Mouse (Mus musculus) CH12.LX (cell line): ENCODE results near the gene Zmynd8. TPM values are rescaled to one million over a fixed set of nuclear protein-coding genes. Genes with fewer than 3 reads are reported as not detected.

Source experiments
- DNase-seq: peaks from one replicate; pipeline ENCODE4 v3.0.0-alpha.2; 2013; ENCODE audit errors: extremely low read depth
- H3K27ac ChIP-seq: 2 replicates; pipeline ENCODE4 v1.5.1; 2012; ENCODE audit warnings: low read depth, mild to moderate bottlenecking, control low read depth, moderate library complexity; ENCODE audit not compliant: insufficient read depth
- H3K27me3 ChIP-seq: replicated peaks from 2 replicates; pipeline ENCODE3; 2012; ENCODE audit warnings: inconsistent platforms
- H3K36me3 ChIP-seq, 2 experiments: replicated peaks in 1 of 2; 2 replicates each; pipeline versions ENCODE3 to v1.6.1; 2012; ENCODE audit warnings: inconsistent platforms in 1 of 2, low read length in 1 of 2, mild to moderate bottlenecking in 1 of 2, mixed read lengths in 1 of 2, moderate library complexity in 1 of 2; ENCODE audit not compliant: control insufficient read depth in 1 of 2, insufficient read depth in 1 of 2
- H3K4me1 ChIP-seq, 2 experiments: 2 replicates each; pipeline ENCODE4 v1.6.1; 2012; ENCODE audit warnings: inconsistent platforms in 1 of 2, moderate library complexity in 1 of 2; ENCODE audit not compliant: insufficient read depth in 2 of 2, control insufficient read depth in 1 of 2
- H3K4me2 ChIP-seq: 2 replicates; pipeline ENCODE4 v1.6.1; 2012; ENCODE audit warnings: low read depth, mild to moderate bottlenecking, control low read depth; ENCODE audit not compliant: poor library complexity, insufficient read depth, severe bottlenecking
- H3K4me3 ChIP-seq, 3 experiments: fragments of 150-350 bp in 1 of 3; sonication (generic) in 1 of 3; replicated peaks in 1 of 3; 2 replicates each; pipeline versions ENCODE3 to v1.5.1; 2011 to 2012; ENCODE audit warnings: low read depth in 2 of 3, low read length in 2 of 3, mild to moderate bottlenecking in 2 of 3, moderate library complexity in 2 of 3, control low read depth in 1 of 3, improper control_type of control experiment in 1 of 3, inconsistent platforms in 1 of 3, mixed read lengths in 1 of 3; ENCODE audit not compliant: poor library complexity in 1 of 3
- H3K79me2 ChIP-seq: replicated peaks from 2 replicates; pipeline ENCODE4 v1.6.1; 2012; ENCODE audit warnings: mild to moderate bottlenecking, moderate library complexity; ENCODE audit not compliant: control insufficient read depth, poor library complexity, insufficient read depth, severe bottlenecking; ENCODE audit errors: extremely low read depth
- H3K9ac ChIP-seq: 2 replicates; pipeline ENCODE4 v1.6.1; 2012; ENCODE audit warnings: low read depth, mild to moderate bottlenecking, control low read depth, moderate library complexity; ENCODE audit not compliant: insufficient read depth
- H3K9me3 ChIP-seq: replicated peaks from 2 replicates; pipeline ENCODE3; 2012; ENCODE audit warnings: low read length, inconsistent platforms, mixed read lengths
- BHLHE40 ChIP-seq: IDR thresholded peaks from 2 replicates; pipeline ENCODE4 v1.6.1; 2011; ENCODE audit warnings: mild to moderate bottlenecking, low read depth, low read length, improper control_type of control experiment
- CTCF ChIP-seq, 2 experiments: IDR thresholded peaks in 1 of 2; conservative IDR thresholded peaks in 1 of 2; 2 replicates each; pipeline ENCODE4 v1.5.1; 2011 to 2012; ENCODE audit warnings: low read depth in 2 of 2, low read length in 2 of 2, improper control_type of control experiment in 1 of 2, inconsistent platforms in 1 of 2, mild to moderate bottlenecking in 1 of 2, moderate library complexity in 1 of 2
- ELF1 ChIP-seq: IDR thresholded peaks from 2 replicates; pipeline ENCODE4 v1.6.1; 2014; ENCODE audit warnings: low read depth, mild to moderate bottlenecking, inconsistent platforms, low read length, improper control_type of control experiment
- EP300 ChIP-seq: IDR thresholded peaks from 2 replicates; pipeline ENCODE4 v1.6.1; 2011; ENCODE audit warnings: low read length, improper control_type of control experiment
- ETS1 ChIP-seq: conservative IDR thresholded peaks from 2 replicates; pipeline ENCODE4 v1.6.1; 2012; ENCODE audit warnings: low read depth, mild to moderate bottlenecking, inconsistent platforms, low read length, improper control_type of control experiment, moderate library complexity
- IRF4 ChIP-seq: IDR thresholded peaks from 2 replicates; pipeline ENCODE4 v1.6.1; 2014; ENCODE audit warnings: low read depth, mild to moderate bottlenecking, inconsistent platforms, low read length, improper control_type of control experiment
- JUN ChIP-seq: IDR thresholded peaks from 2 replicates; pipeline ENCODE4 v1.6.1; 2011; ENCODE audit warnings: low read depth, mild to moderate bottlenecking, low read length, improper control_type of control experiment, moderate library complexity; ENCODE audit not compliant: insufficient read depth
- KAT2A ChIP-seq: IDR thresholded peaks from 2 replicates; pipeline ENCODE4 v1.6.1; 2012; ENCODE audit warnings: low read length, improper control_type of control experiment, inconsistent platforms; ENCODE audit not compliant: insufficient replicate concordance
- MAFK ChIP-seq: IDR thresholded peaks from 2 replicates; pipeline ENCODE4 v1.6.1; 2011; ENCODE audit warnings: low read length, improper control_type of control experiment; ENCODE audit not compliant: insufficient replicate concordance
- MAX ChIP-seq: IDR thresholded peaks from 2 replicates; pipeline ENCODE4 v1.6.1; 2011; ENCODE audit warnings: low read length, improper control_type of control experiment
- MYC ChIP-seq: IDR thresholded peaks from 2 replicates; pipeline ENCODE4 v1.6.1; 2011; ENCODE audit warnings: low read depth, mild to moderate bottlenecking, improper control_type of control experiment, low read length
- NELFE ChIP-seq: IDR thresholded peaks from 2 replicates; pipeline ENCODE4 v1.6.1; 2011; ENCODE audit warnings: low read depth, low read length, improper control_type of control experiment
- NRF1 ChIP-seq: IDR thresholded peaks from 2 replicates; pipeline ENCODE4 v1.6.1; 2014; ENCODE audit warnings: low read depth, mild to moderate bottlenecking, inconsistent platforms, low read length, improper control_type of control experiment, moderate library complexity
- PAX5 ChIP-seq: IDR thresholded peaks from 2 replicates; pipeline ENCODE4 v1.6.1; 2012; ENCODE audit warnings: low read length, inconsistent platforms, mixed read lengths
- POLR2A ChIP-seq: IDR thresholded peaks from 2 replicates; pipeline ENCODE4 v1.6.1; 2011; ENCODE audit warnings: low read depth, mild to moderate bottlenecking, improper control_type of control experiment, low read length
- POLR2AphosphoS2 ChIP-seq: IDR thresholded peaks from 2 replicates; pipeline ENCODE4 v1.6.1; 2011; ENCODE audit warnings: low read depth, low read length, improper control_type of control experiment
- RAD21 ChIP-seq: IDR thresholded peaks from 2 replicates; pipeline ENCODE4 v1.6.1; 2011; ENCODE audit warnings: low read depth, mild to moderate bottlenecking, low read length, improper control_type of control experiment, moderate library complexity
- SIN3A ChIP-seq: IDR thresholded peaks from 2 replicates; pipeline ENCODE4 v1.6.1; 2012; ENCODE audit warnings: low read length, improper control_type of control experiment, inconsistent platforms
- SMC3 ChIP-seq: IDR thresholded peaks from 2 replicates; pipeline ENCODE4 v1.6.1; 2011; ENCODE audit warnings: low read depth, low read length, improper control_type of control experiment
- USF1 ChIP-seq: IDR thresholded peaks from 2 replicates; pipeline ENCODE4 v1.6.1; 2014; ENCODE audit warnings: low read depth, mild to moderate bottlenecking, inconsistent platforms, low read length, improper control_type of control experiment
- USF2 ChIP-seq: conservative IDR thresholded peaks from 2 replicates; pipeline ENCODE4 v1.6.1; 2011; ENCODE audit warnings: low read depth, low read length, improper control_type of control experiment
- ZKSCAN1 ChIP-seq: IDR thresholded peaks from 2 replicates; pipeline ENCODE4 v1.6.1; 2012; ENCODE audit warnings: low read depth, inconsistent platforms, low read length, improper control_type of control experiment, borderline replicate concordance
- ZMIZ1 ChIP-seq: IDR thresholded peaks from 2 replicates; pipeline ENCODE4 v1.6.1; 2012; ENCODE audit warnings: low read depth, mild to moderate bottlenecking, inconsistent platforms, low read length, improper control_type of control experiment
- ZNF384 ChIP-seq: IDR thresholded peaks from 2 replicates; pipeline ENCODE4 v1.6.1; 2012; ENCODE audit warnings: low read depth, low read length, improper control_type of control experiment, inconsistent platforms
- dilution Hi-C: fragments of 300-500 bp; cut with MboI; formaldehyde crosslinking; loops from 2 replicates; pipeline ENCODE4 v1.14.3; 2020; ENCODE audit warnings: low sequenced_read_pairs; ENCODE audit not compliant: extremely low pct_unique_long_range_greater_than_20kb, extremely low pct_ligation_motif_present
- in situ Hi-C: fragments of 300-500 bp; cut with MboI; formaldehyde crosslinking; loops from 3 replicates; pipeline ENCODE4 v1.14.3; 2019; ENCODE audit warnings: low sequenced_read_pairs, low pct_ligation_motif_present, low pct_unique_long_range_greater_than_20kb, mixed read lengths
- polyA plus RNA-seq: library from polyadenylated mRNA; unstranded; fragments of >175 nt; gene quantifications from 2 replicates; pipeline ENCODE4 v1.2.1, GENCODE M21; 2012; ENCODE audit warnings: low read depth; ENCODE audit not compliant: insufficient read length
- total RNA-seq, 2 experiments: library from RNA; depleted of rRNA; stranded (reverse); fragments of 300-350 nt in 1 of 2; fragments of >200 nt in 1 of 2; gene quantifications; 2 replicates each; pipeline ENCODE4 v1.2.3; 2012 to 2014

Zmynd8 gene
- total and polyA plus RNA-seq, 3 experiments = 33.6 to 84.5 (median 35.1) TPM

DNA sequence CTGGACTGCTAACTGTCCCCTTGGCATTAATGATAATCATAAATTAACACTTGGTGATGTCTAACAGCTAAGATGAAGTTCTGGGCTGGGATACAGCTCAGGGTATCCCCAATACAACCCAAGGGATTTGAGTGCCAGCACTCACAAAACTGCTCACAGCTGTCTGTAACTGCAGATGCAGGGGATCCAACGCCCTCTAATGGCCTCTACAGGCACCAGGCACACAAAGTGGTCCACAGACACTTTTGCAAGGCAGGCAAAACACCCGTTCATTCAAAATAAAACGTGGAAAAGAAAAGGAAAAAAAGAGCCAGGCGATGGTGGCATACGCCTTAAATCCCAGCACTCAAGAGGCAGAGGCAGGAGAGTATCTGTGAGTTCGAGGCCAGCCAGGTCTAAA is 658 bp upstream of the Zmynd8 start:
- Histone ChIP-seq H3K4me2 (peak overlapping the region; percentile 98), H3K4me1 (peaks cover 11 to 42% of the 10 kb centered on the region in 2 experiments), H3K27ac (no peak overlapping the region), H3K79me2 (no peaks in the 10 kb centered on the region), H3K9me3 (no peaks in the 10 kb centered on the region), H3K4me3 (no peak overlapping the region), H3K9ac (peak overlapping the region; percentile 59; the same call in 1 of the 2 replicates), H3K36me3 (no peaks in the 10 kb centered on the region), H3K27me3 (no peaks in the 10 kb centered on the region)
- TF ChIP-seq IRF4 (no peak), SIN3A (no peak), NELFE (0 out of 2 replicates have a peak, but pooled peaks have one; percentile 20), NRF1 (no peak), PAX5 (no peak), MAFK (0 out of 2 replicates have a peak, but pooled peaks have one; percentile 39), CTCF (conservative IDR thresholded peaks at IDR 0.05 in 1 of 2, IDR thresholded peaks at IDR 0.05 in 1 of 2; ENCODE audit: low read depth in 2 of 2, low read length in 2 of 2) (peak in 1 of 2 experiments; percentile 55; a peak in 2 of 4 replicates), RAD21 (peak; percentile 39), SMC3 (peak; percentile 28), KAT2A (no peak), BHLHE40 (no peak)
- in situ Hi-C loops (no loop called here), dilution Hi-C loops (no loop called here)
- no peak for DNase-seq

DNA sequence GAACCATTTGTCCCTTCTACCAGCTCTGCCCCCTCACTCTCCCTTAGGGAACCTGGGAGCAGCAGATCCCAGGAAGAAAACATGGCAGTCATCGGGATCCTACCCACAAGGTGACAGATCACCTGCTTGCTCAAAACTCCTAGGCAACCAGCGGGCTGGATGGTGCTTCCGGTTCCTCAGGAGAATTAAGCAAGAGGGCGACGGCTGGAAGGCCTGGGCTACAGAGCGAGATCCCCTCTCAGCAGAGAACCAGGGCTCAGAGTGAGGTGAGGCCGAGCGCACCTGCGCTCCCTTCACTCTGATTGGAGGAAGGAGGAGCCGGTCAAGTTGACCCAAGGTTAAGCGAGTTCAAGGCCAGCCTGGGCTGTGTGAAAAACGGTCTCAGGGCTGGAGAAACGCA is 2.6 kb downstream of the Zmynd8 start:
- H3K27ac ChIP-seq = no peak overlapping the region
- H3K9ac ChIP-seq = no peak overlapping the region
- in situ Hi-C loops = no loop called here
- no peaks in the 10 kb centered on the region for H3K9me3 ChIP-seq
- H3K4me2 ChIP-seq = no peak overlapping the region
- H3K79me2 ChIP-seq = no peaks in the 10 kb centered on the region
- H3K27me3 ChIP-seq = no peaks in the 10 kb centered on the region
- no peak for DNase-seq
- H3K4me3 ChIP-seq = no peak overlapping the region
- dilution Hi-C loops = no loop called here
- no peak for TF ChIP-seq USF1
- TF ChIP-seq MAX = no peak
- TF ChIP-seq ZKSCAN1 = no peak
- TF ChIP-seq RAD21 = no peak
- TF ChIP-seq MYC = no peak
- no peak for TF ChIP-seq ETS1
- no peak for TF ChIP-seq POLR2AphosphoS2
- no peak for TF ChIP-seq ZNF384
- TF ChIP-seq ELF1 = no peak
- TF ChIP-seq USF2 = no peak
- no peak for TF ChIP-seq POLR2A
- TF ChIP-seq SIN3A = no peak
- TF ChIP-seq ZMIZ1 = no peak
- no peak for TF ChIP-seq EP300
- TF ChIP-seq JUN = no peak
- peaks cover 11 to 52% of the 10 kb centered on the region in 2 experiments for H3K4me1 ChIP-seq
- no peaks in the 10 kb centered on the region for H3K36me3 ChIP-seq
